Mouse (Mus musculus): Measurements from ENCODE around the gene Pnmt. TPM values are rescaled to one million over a fixed set of nuclear protein-coding genes. Genes with fewer than 3 reads are reported as not detected.

The Pnmt gene
- polyA plus RNA-seq, 1 experiment from 2014 or later, result not detected

GRCm38 (mm10) chr11:98400816-98401215 lies 14.6 kb downstream of the Pnmt start:
- Histone ChIP-seq H3K4me2 (peak overlapping the region; percentile 56), H3K9me3 (ENCODE audit: low read depth, low read length) (no peaks in the 10 kb centered on the region), H3K36me3 (ENCODE audit: insufficient read depth) (no peaks in the 10 kb centered on the region), H3K9ac (peak overlapping the region; percentile 65), H3K27ac (ENCODE audit: low read depth) (peak overlapping the region; percentile 97), H3K4me3 (ENCODE audit: low read depth, low read length) (peak overlapping the region; percentile 58), H3K4me1 (ENCODE audit: insufficient read depth) (peaks cover 7% of the 10 kb centered on the region; the same call in 1 of the 2 replicates), H3K27me3 (ENCODE audit: insufficient read depth, low read length) (no peaks in the 10 kb centered on the region)
- DNase-seq (no peak), ATAC-seq (ENCODE audit: insufficient read depth) (no peak)
- TF ChIP-seq CTCF (IDR thresholded peaks at IDR 0.05; ENCODE audit: low read depth), result no peak
- WGBS, result 42% methylated on average over 3 of the region's 3 CpGs

GRCm38 (mm10) chr11:98406621-98407020 lies 20.4 kb downstream of the Pnmt start:
- no peak overlapping the region for H3K9ac ChIP-seq
- TF ChIP-seq CTCF (IDR thresholded peaks at IDR 0.05; ENCODE audit: low read depth), result no peak
- H3K27me3 ChIP-seq (ENCODE audit: insufficient read depth, low read length), result no peaks in the 10 kb centered on the region
- no peak overlapping the region for H3K27ac ChIP-seq (ENCODE audit: low read depth)
- DNase-seq, result no peak
- H3K9me3 ChIP-seq (ENCODE audit: low read depth, low read length), result no peaks in the 10 kb centered on the region
- no peak overlapping the region for H3K4me3 ChIP-seq (ENCODE audit: low read depth, low read length)
- H3K4me2 ChIP-seq, result no peak overlapping the region
- ATAC-seq (ENCODE audit: insufficient read depth), result no peak
- no peaks in the 10 kb centered on the region for H3K36me3 ChIP-seq (ENCODE audit: insufficient read depth)
- WGBS, result 64% methylated on average over 6 of the region's 6 CpGs
- H3K4me1 ChIP-seq (ENCODE audit: insufficient read depth), result peaks cover 8% of the 10 kb centered on the region

GRCm38 (mm10) chr11:98408872-98409271 lies 22.6 kb downstream of the Pnmt start:
- Histone ChIP-seq H3K9ac (peak overlapping the region; percentile 39), H3K36me3 (ENCODE audit: insufficient read depth) (no peaks in the 10 kb centered on the region), H3K9me3 (ENCODE audit: low read depth, low read length) (no peaks in the 10 kb centered on the region), H3K27me3 (ENCODE audit: insufficient read depth, low read length) (no peaks in the 10 kb centered on the region), H3K4me2 (peak overlapping the region; percentile 51), H3K4me1 (ENCODE audit: insufficient read depth) (peaks cover 15% of the 10 kb centered on the region), H3K27ac (ENCODE audit: low read depth) (peak overlapping the region; percentile 86), H3K4me3 (ENCODE audit: low read depth, low read length) (0 out of 2 replicates have a peak overlapping the region, but pooled peaks have one; percentile 2)
- ATAC-seq (ENCODE audit: insufficient read depth), result peak; percentile 9; the same call in 1 of the 2 replicates
- no peak for TF ChIP-seq CTCF (IDR thresholded peaks at IDR 0.05; ENCODE audit: low read depth)
- no peak for DNase-seq
- WGBS, result 40% methylated on average over 8 of the region's 8 CpGs

- DNase-seq (peak; percentile 80), ATAC-seq (ENCODE audit: insufficient read depth) (peak; percentile 68; the same call in 1 of the 2 replicates)
- TF ChIP-seq CTCF (IDR thresholded peaks at IDR 0.05; ENCODE audit: low read depth), result no peak
- WGBS, result under 1% methylated on average over 10 of the region's 10 CpGs
- H3K4me1 ChIP-seq (ENCODE audit: insufficient read depth), result peaks cover 16% of the 10 kb centered on the region
- no peaks in the 10 kb centered on the region for H3K9me3 ChIP-seq (ENCODE audit: low read depth, low read length)
- H3K27me3 ChIP-seq (ENCODE audit: insufficient read depth, low read length), result no peaks in the 10 kb centered on the region
- H3K27ac ChIP-seq (ENCODE audit: low read depth), result peak overlapping the region; percentile 86
- peak overlapping the region; percentile 51 for H3K4me2 ChIP-seq
- H3K36me3 ChIP-seq (ENCODE audit: insufficient read depth), result no peaks in the 10 kb centered on the region
- H3K9ac ChIP-seq, result peak overlapping the region; percentile 39
- H3K4me3 ChIP-seq (ENCODE audit: low read depth, low read length), result 0 out of 2 replicates have a peak overlapping the region, but pooled peaks have one; percentile 2
Observed at GRCm38 (mm10) chr11:98409341-98409822, 23.1 kb downstream of the Pnmt start.

- no peak for TF ChIP-seq CTCF (IDR thresholded peaks at IDR 0.05; ENCODE audit: low read depth)
- Histone ChIP-seq H3K36me3 (ENCODE audit: insufficient read depth) (no peaks in the 10 kb centered on the region), H3K4me1 (ENCODE audit: insufficient read depth) (peaks cover 16% of the 10 kb centered on the region), H3K9ac (peak within 1 kb of the TSS; percentile 92), H3K9me3 (ENCODE audit: low read depth, low read length) (no peaks in the 10 kb centered on the region), H3K27ac (ENCODE audit: low read depth) (peak within 1 kb of the TSS; percentile 98), H3K27me3 (ENCODE audit: insufficient read depth, low read length) (no peaks in the 10 kb centered on the region), H3K4me3 (ENCODE audit: low read depth, low read length) (peak within 1 kb of the TSS; percentile 91), H3K4me2 (peak within 1 kb of the TSS; percentile 73)
- WGBS, result 0% methylated on average over 34 of the region's 49 CpGs
- peak; percentile 91 for DNase-seq
- ATAC-seq (ENCODE audit: insufficient read depth), result peak; percentile 82
Observed at GRCm38 (mm10) chr11:98412273-98412796, 26.1 kb downstream of the Pnmt start, which contains the start of gene Erbb2. Gene Erbb2 (plus strand): TSS chr11:98412470.

GRCm38 (mm10) chr11:98412797-98413301 lies 26.6 kb downstream of the Pnmt start:
- Histone ChIP-seq H3K27me3 (ENCODE audit: insufficient read depth, low read length) (no peaks in the 10 kb centered on the region), H3K27ac (ENCODE audit: low read depth) (peak overlapping the region; percentile 98), H3K9ac (peak overlapping the region; percentile 92), H3K4me3 (ENCODE audit: low read depth, low read length) (peak overlapping the region; percentile 91), H3K36me3 (ENCODE audit: insufficient read depth) (no peaks in the 10 kb centered on the region), H3K4me2 (peak overlapping the region; percentile 73), H3K4me1 (ENCODE audit: insufficient read depth) (peaks cover 16% of the 10 kb centered on the region), H3K9me3 (ENCODE audit: low read depth, low read length) (no peaks in the 10 kb centered on the region)
- peak; percentile 76 for DNase-seq
- WGBS, result under 1% methylated on average over 40 of the region's 40 CpGs
- peak; percentile 50 for ATAC-seq (ENCODE audit: insufficient read depth)
- TF ChIP-seq CTCF (IDR thresholded peaks at IDR 0.05; ENCODE audit: low read depth), result no peak

- no peak for ATAC-seq (ENCODE audit: insufficient read depth)
- TF ChIP-seq CTCF (IDR thresholded peaks at IDR 0.05; ENCODE audit: low read depth), result no peak
- no peaks in the 10 kb centered on the region for H3K27me3 ChIP-seq (ENCODE audit: insufficient read depth, low read length)
- H3K4me1 ChIP-seq (ENCODE audit: insufficient read depth), result peaks cover 15% of the 10 kb centered on the region
- no peaks in the 10 kb centered on the region for H3K36me3 ChIP-seq (ENCODE audit: insufficient read depth)
- H3K4me3 ChIP-seq (ENCODE audit: low read depth, low read length), result peak overlapping the region; percentile 91
- peak overlapping the region; percentile 92 for H3K9ac ChIP-seq
- no peak overlapping the region for H3K27ac ChIP-seq (ENCODE audit: low read depth)
- H3K4me2 ChIP-seq, result peak overlapping the region; percentile 73
- WGBS, result 16% methylated on average over 7 of the region's 7 CpGs
- no peak for DNase-seq
- H3K9me3 ChIP-seq (ENCODE audit: low read depth, low read length), result no peaks in the 10 kb centered on the region
Observed at GRCm38 (mm10) chr11:98413731-98414130, 27.5 kb downstream of the Pnmt start.
